Mouse (Mus musculus): Measurements from ENCODE around the gene Sgtb.

Gene Sgtb

DNA sequence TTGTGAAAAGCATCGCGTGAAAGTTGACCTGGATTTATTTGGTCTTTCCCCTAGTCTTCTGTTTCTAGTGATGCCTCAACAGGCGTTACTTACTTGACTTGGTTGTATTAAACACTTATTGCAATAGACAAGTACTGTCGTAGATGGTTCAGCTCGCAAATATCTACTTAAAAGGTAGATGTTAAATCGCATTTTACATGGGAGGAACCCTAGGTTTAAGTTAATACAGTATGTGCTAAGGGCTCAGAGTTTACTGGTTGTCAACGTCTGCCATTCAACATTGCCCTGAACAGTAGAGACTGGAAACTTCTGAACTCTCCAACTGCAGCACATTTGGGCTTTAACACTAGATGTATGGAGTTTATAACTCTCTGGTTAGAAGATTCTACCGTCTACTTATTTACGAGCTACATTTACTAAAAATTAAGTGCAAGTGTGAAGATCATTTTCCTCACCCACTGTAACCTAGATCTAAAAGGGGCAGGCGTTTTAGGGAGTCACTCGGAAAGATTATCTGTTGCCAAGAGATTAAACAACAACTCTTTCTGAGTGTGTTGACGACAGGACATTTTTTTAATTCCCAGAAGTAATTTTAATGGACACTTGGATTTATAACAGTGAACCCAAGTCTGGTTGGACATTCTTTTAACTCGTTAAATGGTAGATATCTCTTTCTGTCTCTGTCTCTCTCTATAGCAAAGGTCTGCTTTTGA is 69.8 kb downstream of the Sgtb start:
- in situ Hi-C loops (cut with MseI, MboI) = no loop called here

DNA sequence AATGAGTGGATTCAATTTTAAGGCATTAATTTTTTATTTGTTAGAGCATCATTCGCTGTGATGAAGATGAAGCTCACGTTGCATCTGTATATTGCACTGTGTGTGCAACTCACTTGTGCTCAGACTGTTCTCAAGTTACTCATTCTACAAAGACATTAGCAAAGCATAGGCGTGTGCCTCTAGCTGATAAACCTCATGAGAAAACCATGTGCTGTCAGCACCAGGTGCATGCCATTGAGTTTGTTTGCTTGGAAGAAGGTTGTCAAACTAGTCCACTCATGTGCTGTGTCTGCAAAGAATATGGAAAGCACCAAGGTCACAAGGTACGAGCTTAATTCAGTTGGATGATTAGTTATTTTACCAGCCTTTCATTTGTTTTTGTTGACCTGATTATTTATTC is 77.8 kb downstream of the Sgtb start:
- in situ Hi-C loops (cut with MseI, MboI) = no loop called here

Measured in mouse trophoblast stem cell (cell line).